Mouse (Mus musculus) kidney, embryonic 14.5 days (tissue): ENCODE data around the gene Ptpra. TPM values are rescaled to one million over a fixed set of nuclear protein-coding genes. Genes with fewer than 3 reads are reported as not detected.
A peak's percentile ranks its signal among the peaks of the same experiment; 100 is the strongest.

Source experiments
- ATAC-seq: fragments of 200-750 bp; cut with Nextera tagmentation; 2 replicates; pipeline ENCODE4 v1.8.0; 2017; ENCODE audit warnings: moderate number of reproducible peaks, mild to moderate bottlenecking, moderate TSS enrichment, moderate library complexity; ENCODE audit not compliant: low FRiP score, low TSS enrichment
- H3K27ac ChIP-seq: fragments of 300-500 bp; sonication (generic); 2 replicates; pipeline ENCODE4 v1.5.1; 2014; ENCODE audit warnings: low read depth, mild to moderate bottlenecking, low read length, moderate library complexity, mixed read lengths
- H3K27me3 ChIP-seq: fragments of 300-500 bp; sonication (generic); 2 replicates; pipeline ENCODE4 v1.6.1; 2014; ENCODE audit warnings: mild to moderate bottlenecking, low read length; ENCODE audit not compliant: control insufficient read depth, insufficient read depth
- H3K36me3 ChIP-seq: fragments of 300-500 bp; sonication (generic); 2 replicates; pipeline ENCODE4 v1.6.1; 2014; ENCODE audit warnings: low read length, mixed read lengths; ENCODE audit not compliant: control insufficient read depth, insufficient read depth
- H3K4me1 ChIP-seq: fragments of 300-500 bp; sonication (generic); 2 replicates; pipeline ENCODE4 v1.6.1; 2014; ENCODE audit warnings: low read length, mixed read lengths; ENCODE audit not compliant: control insufficient read depth, insufficient read depth
- H3K4me2 ChIP-seq: fragments of 300-500 bp; sonication (generic); replicated peaks from 2 replicates; pipeline ENCODE4 v1.6.1; 2014; ENCODE audit warnings: low read depth, mild to moderate bottlenecking, low read length
- H3K4me3 ChIP-seq: fragments of 300-500 bp; sonication (generic); 2 replicates; pipeline ENCODE4 v1.5.1; 2014; ENCODE audit warnings: mild to moderate bottlenecking, low read length
- H3K9ac ChIP-seq: fragments of 300-500 bp; sonication (generic); 2 replicates; pipeline ENCODE4 v1.6.1; 2014; ENCODE audit warnings: low read depth, mild to moderate bottlenecking, low read length, moderate library complexity
- H3K9me3 ChIP-seq: fragments of 300-500 bp; sonication (generic); 2 replicates; pipeline ENCODE4 v1.6.1; 2016; ENCODE audit warnings: low read length; ENCODE audit not compliant: control insufficient read depth
- WGBS: fragments of 180-500 bp; shearing (Covaris S2); extraction: QIAGEN DNeasy Blood & Tissue Kit; methylation state at CpG from one replicate; pipeline ENCODE4 v1.1.7; 2014; 5-methylcytosine and 5-hydroxymethylcytosine counted together
- polyA plus RNA-seq: library from polyadenylated mRNA; unstranded; fragments of >200 nt; fragmentation: Nextera tagmentation; extraction: Ambion mirVana; gene quantifications from 2 replicates; pipeline ENCODE4 v1.2.1, GENCODE M21; 2014

Gene Ptpra
- polyA plus RNA-seq, result 64.3 and 107 TPM in 2 replicates

- H3K27me3 ChIP-seq, result no peaks in the 10 kb centered on the region
- H3K4me2 ChIP-seq, result peak within 1 kb of the TSS; percentile 71
- no peaks in the 10 kb centered on the region for H3K9me3 ChIP-seq
- H3K4me1 ChIP-seq, result peaks cover 14% of the 10 kb centered on the region
- H3K9ac ChIP-seq, result peak within 1 kb of the TSS; percentile 82
- peak within 1 kb of the TSS; percentile 73; the same call in 1 of the 2 replicates for H3K27ac ChIP-seq
- H3K36me3 ChIP-seq, result no peaks in the 10 kb centered on the region; the same call in 1 of the 2 replicates
- ATAC-seq, result peak; percentile 96
- WGBS, result 0% methylated on average over 47 of the region's 50 CpGs
- peak within 1 kb of the TSS; percentile 80 for H3K4me3 ChIP-seq
These were observed at the start of gene Ptpra for GRCm38 (mm10) chr2:130449794-130450433. Gene Ptpra, plus strand, starts transcription at chr2:130450278.

- Histone ChIP-seq H3K27ac (no peak overlapping the region), H3K27me3 (no peaks in the 10 kb centered on the region), H3K4me3 (no peak overlapping the region), H3K4me2 (no peak overlapping the region), H3K36me3 (no peaks in the 10 kb centered on the region), H3K9ac (no peak overlapping the region), H3K4me1 (peaks cover 6% of the 10 kb centered on the region; the same call in 1 of the 2 replicates), H3K9me3 (no peaks in the 10 kb centered on the region)
- no peak for ATAC-seq
- WGBS, result 78% methylated on average over 4 of the region's 4 CpGs
These were observed 48.2 kb upstream of the Ptpra start for GRCm38 (mm10) chr2:130401891-130402290.

GRCm38 (mm10) chr2:130404939-130405338, 45.1 kb upstream of the Ptpra start, which contains the start of the genes Gm28372 and 1700020A23Rik:
Gene Gm28372, plus strand, starts transcription at chr2:130405239.
Gene 1700020A23Rik, plus strand, starts transcription at chr2:130405259.
- no peak for ATAC-seq
- 88% methylated on average over 1 of the region's 1 CpGs for WGBS

GRCm38 (mm10) chr2:130406178-130406577, 43.9 kb upstream of the Ptpra start, which contains the start of gene Tmem239:
Gene Tmem239, plus strand, starts transcription at chr2:130406478.
- Histone ChIP-seq H3K9ac (no peak within 1 kb of the TSS), H3K27me3 (no peaks in the 10 kb centered on the region), H3K4me3 (no peak within 1 kb of the TSS), H3K36me3 (no peaks in the 10 kb centered on the region), H3K4me1 (peaks cover 9% of the 10 kb centered on the region; the same call in 1 of the 2 replicates), H3K9me3 (no peaks in the 10 kb centered on the region), H3K27ac (no peak within 1 kb of the TSS), H3K4me2 (no peak within 1 kb of the TSS)
- no peak for ATAC-seq
- WGBS, result 75% methylated on average over 2 of the region's 2 CpGs

More at GRCm38 (mm10) chr2:130404939-130405338, 45.1 kb upstream of the Ptpra start, which contains the start of the genes Gm28372 and 1700020A23Rik:
- H3K27me3 ChIP-seq, result no peaks in the 10 kb centered on the region
- no peak within 1 kb of the TSS for H3K4me2 ChIP-seq
- no peak within 1 kb of the TSS for H3K9ac ChIP-seq
- H3K36me3 ChIP-seq, result no peaks in the 10 kb centered on the region
- no peak within 1 kb of the TSS for H3K4me3 ChIP-seq
- peaks cover 9% of the 10 kb centered on the region; the same call in 1 of the 2 replicates for H3K4me1 ChIP-seq
- no peaks in the 10 kb centered on the region for H3K9me3 ChIP-seq
- H3K27ac ChIP-seq, result no peak within 1 kb of the TSS

- no peaks in the 10 kb centered on the region for H3K27me3 ChIP-seq
- peaks cover 9% of the 10 kb centered on the region; the same call in 1 of the 2 replicates for H3K4me1 ChIP-seq
- 9% methylated on average over 6 of the region's 6 CpGs for WGBS
- no peaks in the 10 kb centered on the region for H3K9me3 ChIP-seq
- no peaks in the 10 kb centered on the region for H3K36me3 ChIP-seq
- H3K4me2 ChIP-seq, result no peak overlapping the region
- no peak overlapping the region for H3K9ac ChIP-seq
- H3K27ac ChIP-seq, result no peak overlapping the region
- H3K4me3 ChIP-seq, result no peak overlapping the region
- ATAC-seq, result peak; percentile 73
These were observed 41.9 kb upstream of the Ptpra start for GRCm38 (mm10) chr2:130408194-130408593.

GRCm38 (mm10) chr2:130411558-130412495, 38.3 kb upstream of the Ptpra start:
- H3K4me2 ChIP-seq, result no peak overlapping the region
- WGBS, result 37% methylated on average over 16 of the region's 16 CpGs
- peak; percentile 83 for ATAC-seq

GRCm38 (mm10) chr2:130412775-130413174, 37.3 kb upstream of the Ptpra start:
- no peak overlapping the region for H3K27ac ChIP-seq
- no peaks in the 10 kb centered on the region for H3K27me3 ChIP-seq
- H3K4me3 ChIP-seq, result no peak overlapping the region
- no peaks in the 10 kb centered on the region for H3K36me3 ChIP-seq
- 83% methylated on average over 3 of the region's 3 CpGs for WGBS
- H3K9ac ChIP-seq, result no peak overlapping the region
- H3K4me2 ChIP-seq, result no peak overlapping the region
- ATAC-seq, result no peak
- H3K9me3 ChIP-seq, result no peaks in the 10 kb centered on the region
- H3K4me1 ChIP-seq, result peaks cover 9% of the 10 kb centered on the region; the same call in 1 of the 2 replicates

More at GRCm38 (mm10) chr2:130411558-130412495, 38.3 kb upstream of the Ptpra start:
- Histone ChIP-seq H3K27ac (no peak overlapping the region), H3K4me3 (no peak overlapping the region), H3K4me1 (peaks cover 9% of the 10 kb centered on the region; the same call in 1 of the 2 replicates), H3K36me3 (no peaks in the 10 kb centered on the region), H3K9me3 (no peaks in the 10 kb centered on the region), H3K9ac (no peak overlapping the region), H3K27me3 (no peaks in the 10 kb centered on the region)

GRCm38 (mm10) chr2:130414094-130414856, 35.8 kb upstream of the Ptpra start:
- Histone ChIP-seq H3K9me3 (no peaks in the 10 kb centered on the region), H3K4me3 (no peak overlapping the region), H3K36me3 (peaks cover 7% of the 10 kb centered on the region; the same call in 1 of the 2 replicates), H3K4me1 (no peaks in the 10 kb centered on the region), H3K4me2 (no peak overlapping the region), H3K27me3 (no peaks in the 10 kb centered on the region), H3K27ac (no peak overlapping the region), H3K9ac (no peak overlapping the region)
- 78% methylated on average over 6 of the region's 6 CpGs for WGBS
- ATAC-seq, result no peak
